Mouse (Mus musculus) gastrocnemius, postnatal 10 days (tissue): ENCODE measurements around the gene Ccdc42. TPM values are rescaled to one million over a fixed set of nuclear protein-coding genes. Genes with fewer than 3 reads are reported as not detected.

Experiments used
- DNase-seq: peaks from one replicate; pipeline ENCODE4 v3.0.0; 2021; ENCODE audit warnings: mixed read lengths
- total RNA-seq, 2 experiments: library from RNA; stranded (reverse); gene quantifications; 2 replicates each; pipeline ENCODE4 v1.2.3; 2021

Ccdc42 gene
- total RNA-seq, 2 experiments from 2014 or later, result 0.31 TPM; not detected in 1

DNA sequence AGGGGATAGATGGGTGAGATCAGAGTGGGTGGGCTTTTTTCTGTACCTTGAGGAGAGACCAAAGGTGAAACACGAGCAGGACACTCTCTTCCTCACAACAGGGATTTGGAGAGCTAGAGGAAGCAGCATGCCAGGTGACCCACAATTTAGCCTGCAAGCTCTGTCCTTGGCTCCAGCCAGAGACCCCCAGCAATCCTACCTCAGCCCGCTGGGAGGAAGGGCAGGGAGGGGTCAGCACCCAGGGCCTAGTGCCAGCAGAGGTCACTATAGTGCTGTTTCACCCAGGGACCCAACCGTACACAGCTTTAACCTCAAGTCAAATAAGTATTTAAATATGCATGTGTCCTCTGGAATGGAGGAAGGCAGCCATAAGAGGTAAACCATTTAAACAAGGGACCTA, 931 bp upstream of the Ccdc42 start:
- DNase-seq, result no peak

DNA sequence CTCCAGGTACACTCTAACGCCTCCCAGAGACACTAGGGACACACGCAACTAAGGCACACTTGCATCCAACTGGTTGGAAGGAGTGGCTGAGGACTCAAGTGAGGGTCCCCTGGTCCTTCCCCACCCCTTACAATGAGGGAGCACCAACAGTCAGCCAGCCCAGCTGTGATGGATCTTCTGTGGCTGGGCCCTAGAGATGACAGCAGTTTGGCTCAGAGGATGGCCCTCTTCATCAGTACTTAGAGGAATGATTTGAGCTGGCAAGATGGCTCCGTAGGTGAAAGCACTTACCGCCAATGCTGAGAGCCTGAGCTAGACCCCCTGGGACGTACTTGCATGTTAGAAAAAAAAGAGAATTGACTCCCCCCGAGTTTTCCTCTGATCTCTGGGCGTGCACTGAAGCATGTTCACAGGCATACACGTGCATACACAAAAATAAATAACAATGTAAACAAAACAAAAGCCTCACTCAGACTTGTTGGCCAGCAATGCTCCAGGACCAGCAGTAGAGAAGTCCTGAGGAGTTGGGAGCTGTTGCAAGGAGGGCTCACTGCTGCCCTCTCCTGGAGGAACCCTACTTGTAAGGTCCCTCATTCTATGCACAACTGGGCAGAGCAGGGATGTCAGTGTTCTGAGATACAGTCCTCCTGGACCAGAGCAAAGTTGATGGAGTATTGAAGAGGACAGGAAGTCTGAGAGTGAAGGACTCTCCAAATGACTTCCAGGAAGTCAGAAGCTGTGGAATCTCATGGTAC, 2.4 kb downstream of the Ccdc42 start:
- DNase-seq, result peak; percentile 88

GRCm38 (mm10) chr11:68591708-68592107, 4.9 kb downstream of the Ccdc42 start:
- DNase-seq, result no peak

GRCm38 (mm10) chr11:68593247-68593646, 6.4 kb downstream of the Ccdc42 start:
- DNase-seq, result no peak

GRCm38 (mm10) chr11:68597912-68598311, 11.1 kb downstream of the Ccdc42 start:
- DNase-seq, result no peak

DNA sequence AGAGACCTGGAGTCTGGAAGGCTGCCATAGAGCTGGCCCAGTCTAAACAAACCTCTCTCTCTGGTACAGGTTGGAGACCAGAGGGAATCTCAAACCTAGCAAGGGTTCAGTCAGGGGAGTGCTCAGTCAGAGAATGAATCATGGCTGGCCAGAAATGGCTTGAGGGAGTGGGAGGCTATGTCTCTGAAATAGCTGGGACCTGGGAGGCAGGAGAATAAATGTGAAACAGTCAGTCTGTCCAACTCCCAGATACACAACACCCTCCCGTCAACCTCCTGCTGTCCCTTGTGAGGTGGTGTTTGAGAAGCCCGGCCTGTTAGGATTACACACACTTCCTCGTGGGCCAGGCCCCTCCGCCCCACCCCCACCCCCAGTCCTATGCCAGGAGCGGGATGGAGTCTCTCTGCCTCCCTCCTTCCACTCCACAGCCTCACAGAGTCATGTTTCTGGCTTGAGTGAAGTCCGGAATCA, 13.8 kb downstream of the Ccdc42 start:
- DNase-seq, result no peak

DNA sequence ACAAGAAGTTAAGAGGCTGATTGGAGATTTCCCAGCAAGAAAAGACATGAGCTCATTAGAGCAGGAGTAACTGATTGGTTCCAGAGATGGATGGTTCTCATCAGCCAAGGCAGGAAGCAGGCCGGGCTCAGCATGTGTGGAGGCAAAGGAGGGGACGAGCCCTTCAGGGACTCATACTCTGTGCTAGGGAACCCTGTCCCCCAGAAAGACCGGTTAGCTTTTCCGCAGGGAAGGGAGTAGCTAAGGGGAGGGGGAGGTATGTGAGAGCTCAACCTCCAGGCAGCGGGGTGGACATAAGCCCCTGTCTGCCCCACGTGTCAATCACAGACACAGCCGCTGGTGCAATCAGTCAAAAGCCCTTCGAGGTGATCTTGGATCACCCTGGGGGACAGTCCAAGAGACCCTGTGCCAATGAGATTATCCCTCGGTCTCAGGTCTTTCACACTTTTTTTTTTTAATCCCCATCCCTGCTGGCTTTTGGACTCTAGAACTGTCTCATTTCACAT, 14.7 kb downstream of the Ccdc42 start:
- DNase-seq, result no peak

DNA sequence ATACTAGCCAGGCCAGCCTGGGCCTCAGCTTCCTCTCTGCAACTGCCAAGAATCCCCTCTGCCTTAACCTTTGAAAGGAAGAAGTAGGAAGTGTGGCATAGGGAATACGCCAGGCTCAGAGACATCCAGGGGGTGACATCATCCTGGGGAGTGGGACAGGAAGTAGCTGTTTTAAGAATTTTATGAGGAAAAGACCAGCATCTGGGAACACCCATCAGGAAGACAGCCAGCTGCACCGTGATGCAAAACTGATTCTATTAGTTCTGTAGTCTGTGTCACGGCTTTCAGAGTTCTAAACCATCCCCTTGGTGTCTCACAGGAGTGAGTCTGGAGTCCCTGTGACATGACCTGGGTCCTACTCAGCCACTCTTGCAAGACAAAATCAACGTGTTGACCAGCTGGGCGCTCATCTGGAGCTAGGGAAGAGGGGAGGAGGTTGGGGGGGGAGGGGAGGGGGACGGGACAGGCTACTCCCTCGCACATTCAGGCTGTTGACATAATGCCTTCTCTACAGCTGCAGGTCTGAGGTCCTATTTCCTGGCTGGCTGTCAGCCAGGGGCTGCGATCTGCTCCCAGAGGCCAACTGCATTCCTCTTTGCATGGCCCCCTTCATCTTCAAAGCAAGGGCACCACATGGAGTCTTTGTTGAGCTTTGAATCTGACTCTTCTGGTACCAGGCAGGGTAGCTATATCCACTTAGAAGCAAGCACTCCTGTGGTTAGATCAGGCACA, 15.5 kb downstream of the Ccdc42 start:
- DNase-seq, result peak; percentile 34

GRCm38 (mm10) chr11:68607046-68607445, 20.2 kb downstream of the Ccdc42 start:
- DNase-seq, result no peak

DNA sequence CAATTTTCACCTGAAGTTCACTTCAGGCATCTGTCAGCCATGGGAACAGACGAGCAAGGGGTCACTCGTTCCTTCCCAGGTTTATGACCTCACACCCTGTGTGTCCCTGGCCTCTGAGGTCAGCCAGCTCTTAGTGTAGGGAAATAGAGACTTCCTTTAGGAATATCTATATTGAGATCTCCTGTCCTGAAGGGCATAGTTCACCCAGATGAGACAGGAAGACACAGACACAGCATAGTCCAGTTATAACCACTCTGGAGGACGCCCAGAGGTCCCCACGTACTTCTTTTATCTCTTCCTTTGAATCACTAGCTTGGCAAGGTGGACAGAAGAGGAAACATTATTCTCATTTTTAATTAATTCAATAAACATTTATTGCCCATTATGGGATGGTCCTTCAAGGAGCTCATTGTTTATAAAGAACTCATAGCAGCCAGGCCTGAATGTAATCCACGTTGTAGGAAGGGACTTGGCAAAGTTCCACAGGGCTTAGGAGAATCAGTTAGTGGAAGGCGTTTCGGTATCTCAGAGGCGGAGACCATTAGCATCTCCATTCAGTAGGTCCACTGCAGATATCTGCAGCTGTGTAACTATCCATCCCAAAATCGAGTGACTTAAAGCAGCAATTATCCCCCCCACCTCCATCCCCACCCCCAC, 23.2 kb downstream of the Ccdc42 start:
- DNase-seq, result no peak

DNA sequence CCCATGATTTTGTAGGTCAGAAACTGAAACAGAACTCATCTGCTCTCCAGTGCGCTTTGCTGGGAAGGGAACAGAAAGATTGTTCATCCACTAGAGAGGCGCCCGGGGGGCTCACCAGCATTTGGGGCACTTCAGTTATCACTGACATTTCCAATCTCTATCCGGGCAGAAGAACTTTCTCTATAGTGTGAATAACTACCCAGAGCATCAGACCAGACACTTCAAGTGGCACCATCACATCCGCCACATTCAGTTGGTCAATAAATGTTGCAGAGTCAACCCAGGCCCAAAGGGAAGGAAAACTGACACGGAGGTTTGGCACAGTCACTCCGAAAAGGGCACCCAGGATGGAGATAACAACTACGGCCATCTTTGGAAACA, 23.7 kb downstream of the Ccdc42 start:
- DNase-seq, result no peak

GRCm38 (mm10) chr11:68613071-68613711, 26.4 kb downstream of the Ccdc42 start:
- no peak for DNase-seq

GRCm38 (mm10) chr11:68622751-68623150, 35.9 kb downstream of the Ccdc42 start:
- DNase-seq, result peak; percentile 20

DNA sequence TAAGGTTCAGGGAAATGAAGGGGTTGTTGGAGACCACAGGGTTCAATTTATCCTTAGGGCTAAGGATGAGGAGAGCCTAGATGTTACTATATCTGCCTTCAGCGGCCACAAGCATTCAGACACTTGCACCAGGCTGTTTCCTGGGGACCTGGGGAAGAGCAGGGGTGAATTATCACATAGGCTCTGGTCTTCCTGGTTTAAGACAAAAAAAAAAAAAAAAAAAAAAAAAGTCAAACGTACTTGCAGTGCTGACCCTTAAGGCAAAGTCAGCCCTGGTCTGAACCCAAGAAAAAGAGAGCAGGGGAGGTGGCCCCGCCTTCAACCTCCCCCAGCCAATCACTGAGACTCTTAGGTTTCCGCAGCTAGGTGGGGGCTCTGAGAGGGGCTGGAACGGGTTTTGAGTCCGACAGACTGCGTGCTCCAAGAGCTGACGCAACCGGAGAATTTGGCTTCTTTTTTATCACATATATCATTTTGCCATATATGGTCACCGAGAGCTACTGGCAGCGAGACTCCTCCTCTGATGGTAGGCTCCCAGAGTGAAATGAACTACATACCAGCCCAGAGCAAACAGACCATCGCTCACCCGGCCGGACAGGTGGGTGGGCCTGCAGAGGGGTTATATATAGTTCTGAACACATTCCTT, 36.5 kb downstream of the Ccdc42 start:
- DNase-seq, result peak; percentile 27

DNA sequence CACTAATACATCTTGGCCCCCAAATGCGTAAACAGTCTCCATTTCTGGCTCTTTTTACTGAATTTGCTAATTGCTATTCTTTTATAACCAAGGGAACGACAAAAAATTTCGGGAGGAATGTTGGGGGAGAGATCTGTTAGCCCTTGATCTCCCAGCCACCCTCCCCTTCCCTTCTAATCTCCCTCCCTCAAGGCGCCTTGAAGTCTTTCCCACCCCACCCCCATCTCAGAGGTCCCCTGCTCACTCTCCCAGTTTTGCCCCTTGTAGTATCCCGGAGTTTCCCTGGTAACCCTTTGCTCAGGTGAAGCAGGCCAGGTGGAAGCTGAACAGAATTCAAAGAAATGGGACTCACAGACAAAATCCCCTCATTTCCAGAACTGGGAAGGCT, 37.0 kb downstream of the Ccdc42 start:
- no peak for DNase-seq

DNA sequence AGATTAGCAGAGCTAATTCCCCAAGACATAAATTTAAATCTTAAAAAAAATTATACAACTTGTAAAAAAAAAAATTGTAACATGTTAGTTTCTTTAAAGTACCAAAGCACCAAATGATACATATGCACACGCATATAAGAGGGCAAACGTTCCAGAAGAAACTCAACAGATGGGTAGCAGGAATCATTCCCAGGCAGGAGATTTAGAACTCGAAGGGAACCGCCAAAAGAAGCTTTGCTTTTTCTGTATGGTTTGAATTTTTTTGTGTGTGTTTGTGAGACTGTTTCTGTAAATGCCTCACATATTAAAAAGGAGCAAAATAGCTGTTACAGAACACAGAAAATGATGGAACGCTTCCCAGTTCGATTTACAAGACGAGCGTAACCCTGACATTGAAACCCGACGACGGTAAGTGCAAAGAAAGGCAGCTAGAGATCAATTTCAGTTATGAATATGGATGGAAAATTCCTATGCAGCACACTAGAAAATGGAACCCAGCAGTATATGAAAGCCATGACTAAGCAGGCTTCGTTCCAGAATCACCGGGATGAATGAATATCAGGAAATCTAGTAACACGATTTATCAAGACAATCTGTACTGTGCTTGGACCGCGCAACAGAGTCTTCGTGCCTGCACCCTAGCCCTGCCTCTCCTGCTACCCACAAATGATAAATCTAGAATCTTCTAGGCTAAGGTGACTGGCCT, 44.9 kb downstream of the Ccdc42 start:
- no peak for DNase-seq

DNA sequence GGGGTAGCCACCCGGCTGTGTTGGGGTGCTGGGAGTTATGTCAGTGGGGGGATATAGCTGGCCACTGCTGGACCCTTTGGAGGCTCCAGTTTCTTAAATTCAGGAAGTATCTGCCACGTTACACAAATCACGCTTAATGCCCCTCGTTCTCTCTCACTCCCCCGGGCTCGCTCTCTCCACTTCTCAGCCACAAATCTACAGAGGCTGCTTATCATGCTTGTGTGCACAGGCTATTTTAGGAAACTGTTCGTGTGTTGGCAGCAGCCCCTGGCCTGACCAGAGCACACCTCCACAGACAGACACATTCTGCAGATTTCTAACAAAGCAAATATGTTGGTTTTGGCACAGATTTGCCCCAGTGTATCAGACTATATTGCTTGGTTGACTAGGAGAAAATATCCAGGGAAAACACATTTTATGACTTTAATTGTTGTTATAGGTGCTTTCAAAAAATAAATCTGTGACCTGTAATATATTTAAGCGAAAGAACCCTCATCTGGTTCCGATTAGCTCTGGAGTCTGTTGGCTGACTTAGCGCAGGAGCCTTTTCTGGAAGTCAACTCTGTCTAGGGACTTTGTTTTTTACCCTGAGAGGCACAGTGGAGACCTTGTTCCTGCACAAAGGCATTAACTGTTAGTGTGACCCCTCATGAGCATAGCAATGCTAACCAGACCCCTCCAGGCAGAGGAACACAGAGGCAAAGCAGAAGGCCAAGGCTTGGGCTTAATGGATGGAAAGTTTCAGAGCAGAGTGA, 51.2 kb downstream of the Ccdc42 start:
- DNase-seq, result no peak

GRCm38 (mm10) chr11:68641361-68641760, 54.5 kb downstream of the Ccdc42 start:
- no peak for DNase-seq

DNA sequence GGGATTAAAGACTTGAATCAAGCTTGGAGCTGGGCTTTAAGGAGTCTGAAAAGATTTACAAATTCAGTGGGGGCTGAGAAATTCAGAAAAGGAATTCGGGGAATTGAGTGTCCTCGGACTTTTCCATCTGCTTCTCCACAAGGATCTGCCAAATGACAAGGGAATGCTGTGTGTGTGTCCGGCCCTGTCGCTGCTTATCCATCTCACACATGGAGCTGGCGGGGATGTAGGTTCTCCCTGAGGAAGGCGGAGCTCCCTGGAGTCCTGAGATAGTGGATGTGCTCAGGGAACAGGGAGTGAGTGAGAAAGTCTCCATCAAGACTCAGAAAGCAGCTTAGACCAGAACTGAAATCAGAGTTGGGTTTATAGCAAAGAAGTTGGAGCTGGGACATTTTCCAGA, 58.0 kb downstream of the Ccdc42 start:
- no peak for DNase-seq
